Mouse (Mus musculus) stomach, postnatal 0 days (tissue): Measurements from ENCODE around the gene Sipa1l1.

Experiments used
- CTCF ChIP-seq: IDR thresholded peaks from 2 replicates; pipeline ENCODE4 v1.5.1; 2016; ENCODE audit warnings: antibody characterized with exemption, low read depth, mild to moderate bottlenecking, moderate library complexity
- EP300 ChIP-seq: optimal IDR thresholded peaks from 2 replicates; pipeline ENCODE3; 2016; ENCODE audit warnings: antibody characterized with exemption

GRCm38 (mm10) chr12:82256921-82257500 lies 87.9 kb downstream of the Sipa1l1 start:
- no peak for TF ChIP-seq CTCF
- TF ChIP-seq EP300: no peak
